Mouse (Mus musculus) cerebellum, postnatal 10 days (tissue): Measurements from ENCODE around the gene Atf7ip.

ENCODE experiments used
- DNase-seq, 2 experiments: peaks; one replicate each; pipeline ENCODE4 v3.0.0; 2021; ENCODE audit warnings: mixed read lengths in 2 of 2

Gene Atf7ip

DNA sequence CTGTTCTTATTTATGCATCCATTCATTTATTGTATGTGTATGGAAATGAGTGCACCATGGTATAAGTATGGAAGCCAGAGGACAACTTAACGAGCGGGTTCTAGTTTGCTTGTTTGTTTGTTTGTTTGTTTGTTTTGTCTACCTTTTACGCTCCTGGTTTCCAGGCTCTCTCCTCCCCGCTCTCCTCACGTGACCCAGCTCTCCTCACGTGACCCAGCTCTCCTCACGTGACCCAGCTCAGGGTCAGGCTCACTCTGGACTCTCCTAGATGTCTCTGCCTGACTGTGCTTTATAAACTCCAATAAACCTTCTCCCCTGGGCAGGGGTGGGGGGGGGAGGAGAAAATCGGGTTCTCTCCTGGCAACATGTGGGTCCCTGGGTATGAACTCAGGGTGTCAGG, 144.7 kb downstream of the Atf7ip start:
- no peak for DNase-seq

DNA sequence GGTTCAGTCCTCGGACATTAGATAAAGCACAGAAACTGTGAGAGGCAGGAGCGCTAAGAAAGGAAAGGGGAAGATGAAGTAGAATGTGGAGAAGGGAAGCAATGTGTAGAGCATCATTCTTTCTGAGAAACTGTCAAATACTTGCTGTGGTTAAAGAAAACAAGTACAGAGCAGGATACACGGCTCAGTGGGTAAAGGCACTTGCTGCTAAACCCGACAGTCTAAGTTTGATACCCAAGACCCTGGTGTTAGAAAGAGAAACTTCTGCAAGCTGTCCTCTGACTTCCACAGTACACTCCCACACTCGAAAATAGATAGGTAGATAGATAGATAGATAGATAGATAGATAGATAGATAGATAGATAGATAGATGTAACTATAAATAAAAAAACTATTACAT, 147.4 kb downstream of the Atf7ip start:
- no peak for DNase-seq

DNA sequence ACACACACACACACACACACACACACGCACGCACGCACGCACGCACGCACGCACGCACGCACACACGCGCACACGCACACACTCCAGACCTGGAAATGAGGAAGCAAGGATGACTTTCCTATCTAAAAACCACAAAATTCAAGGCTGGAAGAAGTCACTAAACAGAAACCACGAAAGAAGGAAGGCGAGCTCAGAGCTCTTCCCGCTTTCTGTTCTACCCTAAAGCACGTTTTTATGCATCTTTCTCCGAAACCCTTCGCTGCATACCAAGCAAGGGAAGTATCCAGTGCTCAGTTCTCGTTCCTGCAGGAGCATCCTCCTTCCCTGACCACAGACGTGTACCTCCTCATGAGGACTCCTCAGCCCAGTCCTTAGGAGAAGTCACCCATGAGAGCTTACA, 148.5 kb downstream of the Atf7ip start:
- no peak for DNase-seq

DNA sequence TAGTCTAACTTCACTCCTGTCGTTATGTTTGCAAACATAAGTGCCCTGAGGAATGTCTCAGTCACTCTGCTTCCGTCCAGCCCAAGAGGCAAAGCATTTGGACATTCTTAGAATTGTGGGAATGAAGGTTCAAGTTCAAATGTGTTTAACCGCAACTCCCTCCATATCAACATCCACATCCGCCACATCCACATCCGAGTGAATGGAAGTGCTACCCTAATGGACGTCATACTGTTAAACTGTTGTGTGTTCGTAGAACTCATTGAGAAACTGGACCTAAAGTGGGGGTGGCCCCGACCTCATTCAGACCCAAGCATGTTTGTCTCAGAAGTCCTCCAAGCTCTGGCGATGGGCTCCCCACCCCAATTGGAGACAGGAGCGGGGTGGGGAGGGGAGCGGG, 149.8 kb downstream of the Atf7ip start:
- DNase-seq = no peak

GRCm38 (mm10) chr6:136658303-136658702, 152.3 kb downstream of the Atf7ip start:
- DNase-seq = no peak

DNA sequence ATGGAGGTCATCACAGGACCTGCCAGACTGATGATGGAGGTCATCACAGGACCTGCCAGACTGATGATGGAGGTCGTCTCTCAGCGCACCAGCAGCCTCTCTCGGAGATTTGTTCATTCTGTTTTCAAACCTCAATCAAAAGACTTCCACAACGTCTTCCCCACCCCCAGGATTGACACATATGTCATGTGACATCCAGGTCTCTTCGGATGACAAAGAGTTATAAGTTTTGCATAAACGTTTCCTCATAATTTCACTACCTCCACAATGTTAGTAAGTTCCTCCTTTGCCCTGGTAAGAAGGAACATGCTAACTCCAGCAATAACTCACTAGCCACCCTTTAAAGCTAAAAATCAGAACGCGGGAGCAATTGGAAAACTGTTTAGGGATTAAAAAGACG, 153.3 kb downstream of the Atf7ip start:
- DNase-seq = no peak
